Mouse (Mus musculus) midbrain, embryonic 13.5 days (tissue): ENCODE data around the gene Apex2. TPM values are rescaled to one million over a fixed set of nuclear protein-coding genes. Genes with fewer than 3 reads are reported as not detected.
"Not testable (repeated sequence)": the region's sequence is repeated elsewhere in the genome, so short reads cannot be mapped to it uniquely, and the experiment has no call there.

Experiments used
- ATAC-seq: fragments of 200-750 bp; cut with Nextera tagmentation; 2 replicates; pipeline ENCODE4 v1.8.0; 2017; ENCODE audit warnings: mild to moderate bottlenecking, moderate TSS enrichment, moderate library complexity
- H3K27ac ChIP-seq: fragments of 300-500 bp; sonication (generic); 2 replicates; pipeline ENCODE4 v1.5.1; 2015; ENCODE audit warnings: inconsistent platforms, mild to moderate bottlenecking, moderate library complexity
- H3K27me3 ChIP-seq: fragments of 300-500 bp; sonication (generic); 2 replicates; pipeline ENCODE4 v1.6.1; 2015; ENCODE audit warnings: mild to moderate bottlenecking, inconsistent platforms
- H3K36me3 ChIP-seq: fragments of 300-500 bp; sonication (generic); 2 replicates; pipeline ENCODE4 v1.6.1; 2015; ENCODE audit warnings: mild to moderate bottlenecking, inconsistent platforms
- H3K4me1 ChIP-seq: fragments of 300-500 bp; sonication (generic); replicated peaks from 2 replicates; pipeline ENCODE4 v1.6.1; 2015; ENCODE audit warnings: inconsistent platforms
- H3K4me2 ChIP-seq: fragments of 300-500 bp; sonication (generic); replicated peaks from 2 replicates; pipeline ENCODE4 v1.6.1; 2015; ENCODE audit warnings: moderate library complexity, mild to moderate bottlenecking, inconsistent platforms
- H3K4me3 ChIP-seq: fragments of 300-500 bp; sonication (generic); replicated peaks from 2 replicates; pipeline ENCODE4 v1.5.1; 2015; ENCODE audit warnings: mild to moderate bottlenecking, inconsistent platforms
- H3K9ac ChIP-seq: fragments of 300-500 bp; sonication (generic); replicated peaks from 2 replicates; pipeline ENCODE4 v1.6.1; 2015; ENCODE audit warnings: mild to moderate bottlenecking, inconsistent platforms
- H3K9me3 ChIP-seq: fragments of 300-500 bp; sonication (generic); 2 replicates; pipeline ENCODE4 v1.6.1; 2016; ENCODE audit warnings: mild to moderate bottlenecking, inconsistent platforms
- WGBS: fragments of 180-500 bp; shearing (Covaris S2); methylation state at CpG from one replicate; pipeline ENCODE4 v1.1.7; 2015; 5-methylcytosine and 5-hydroxymethylcytosine counted together
- microRNA-seq: library from miRNA; unstranded; fragments of <30 nt; microRNA quantifications from one replicate; pipeline ENCODE4, GENCODE M21; 2016
- polyA plus RNA-seq: library from polyadenylated mRNA; unstranded; fragments of >200 nt; fragmentation: Nextera tagmentation; extraction: Ambion mirVana; gene quantifications from 2 replicates; pipeline ENCODE4 v1.2.1, GENCODE M21; 2015

The Apex2 gene
- polyA plus RNA-seq, 1 experiment from 2014 or later = 22.0 TPM

- 71% methylated on average over 11 of the region's 22 CpGs for WGBS
- ATAC-seq, H3K36me3 ChIP-seq: not testable (repeated sequence)
These were observed 103.2 kb downstream of the Apex2 start for GRCm38 (mm10) chrX:150486314-150487030.

DNA sequence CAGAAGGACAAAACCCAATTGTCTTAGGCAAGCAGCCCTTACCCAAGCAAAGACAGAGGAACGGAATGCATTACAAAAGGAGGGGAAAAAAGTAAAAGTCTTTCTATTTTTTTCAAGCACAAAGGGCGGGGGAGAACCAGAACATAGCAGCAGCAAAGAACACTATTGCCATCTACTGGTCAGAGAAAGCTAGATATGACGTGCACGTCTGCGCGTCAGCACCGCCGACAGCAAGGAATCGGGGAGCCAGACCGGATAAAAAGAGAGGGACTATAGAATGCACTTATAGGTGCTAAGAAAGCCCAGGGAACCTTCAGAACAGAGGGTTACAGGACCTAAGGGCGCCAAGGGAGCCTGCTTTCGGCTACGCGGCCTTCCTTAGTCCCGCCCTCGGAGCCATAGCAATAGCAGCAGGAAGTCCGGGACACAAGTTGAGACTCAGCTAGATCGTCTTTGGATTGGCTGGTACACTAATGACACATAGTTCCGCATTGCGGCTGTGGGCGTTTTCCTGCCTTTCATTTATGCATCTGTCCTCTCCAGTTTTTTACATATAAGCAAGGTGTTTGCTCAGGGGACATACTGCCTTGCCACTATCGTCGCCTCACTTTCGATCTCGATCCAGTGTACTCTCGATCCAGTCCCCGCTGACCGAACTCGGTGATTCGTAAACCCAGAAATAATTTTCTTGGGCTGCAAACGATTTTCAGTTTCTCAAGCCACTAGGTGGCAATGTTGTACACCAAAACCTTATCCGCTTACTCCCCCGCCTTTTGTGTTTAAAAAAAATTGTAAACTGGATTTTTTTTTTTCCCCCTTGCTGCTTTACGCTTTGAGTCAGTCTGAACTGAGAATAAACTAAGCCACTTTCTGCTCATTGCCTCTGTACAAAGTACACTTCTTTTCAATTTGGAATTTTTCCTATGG lies 111.6 kb downstream of the Apex2 start:
- Histone ChIP-seq H3K9ac (0 out of 2 replicates have a peak overlapping the region, but pooled peaks have one; percentile 41), H3K9me3 (no peaks in the 10 kb centered on the region), H3K4me1 (no peaks in the 10 kb centered on the region), H3K27ac (peak overlapping the region; percentile 91), H3K36me3 (no peaks in the 10 kb centered on the region), H3K4me3 (peak overlapping the region; percentile 44), H3K27me3 (no peaks in the 10 kb centered on the region), H3K4me2 (peak overlapping the region; percentile 35)
- ATAC-seq = peak; percentile 98
- WGBS = 2% methylated on average over 34 of the region's 34 CpGs

More at GRCm38 (mm10) chrX:150486314-150487030, 103.2 kb downstream of the Apex2 start:
- not testable (repeated sequence) for H3K4me2 ChIP-seq, H3K9ac ChIP-seq, H3K9me3 ChIP-seq, H3K27ac ChIP-seq, H3K27me3 ChIP-seq, H3K4me3 ChIP-seq, H3K4me1 ChIP-seq

- 90% methylated on average over 1 of the region's 1 CpGs for WGBS
- H3K4me3 ChIP-seq = no peak overlapping the region
- no peaks in the 10 kb centered on the region for H3K4me1 ChIP-seq
- no peak overlapping the region for H3K4me2 ChIP-seq
- H3K36me3 ChIP-seq = no peaks in the 10 kb centered on the region
- H3K27ac ChIP-seq = no peak overlapping the region
- no peaks in the 10 kb centered on the region for H3K9me3 ChIP-seq
- no peak overlapping the region for H3K9ac ChIP-seq
- ATAC-seq = no peak
- H3K27me3 ChIP-seq = no peaks in the 10 kb centered on the region
These were observed 118.3 kb downstream of the Apex2 start for GRCm38 (mm10) chrX:150471416-150471815.

Small RNA genes lying within 50 kb of the gene (microRNA-seq; reads per million reads assigned to microRNA genes)
- gene Mir3620 = not detected

Other genes starting within 250 kb of the Apex2 start
- gene Tmem29, start 130.7 kb downstream of the Apex2 start, polyA plus RNA-seq = 65.0 and 69.3 TPM in 2 replicates
- gene Alas2, start 42.5 kb downstream of the Apex2 start, polyA plus RNA-seq = 23.6 and 31.0 TPM in 2 replicates
- gene Pfkfb1, start 1.6 kb downstream of the Apex2 start, polyA plus RNA-seq = 3.8 and 4.5 TPM in 2 replicates
- 69.1 and 71.2 TPM in 2 replicates for gene Tro, start 67.7 kb upstream of the Apex2 start, polyA plus RNA-seq
- gene Maged2, start 224.5 kb upstream of the Apex2 start, polyA plus RNA-seq = 339 and 348 TPM in 2 replicates